Mouse (Mus musculus): ENCODE results near the gene Noxred1. TPM values are rescaled to one million over a fixed set of nuclear protein-coding genes. Genes with fewer than 3 reads are reported as not detected.
"Not testable (repeated sequence)": the region's sequence is repeated elsewhere in the genome, so short reads cannot be mapped to it uniquely, and the experiment has no call there.

Noxred1 gene
- polyA plus RNA-seq, 1 experiment = 0.13 TPM

- TF ChIP-seq MYOG (IDR thresholded peaks at IDR 0.05; ENCODE audit: control insufficient read depth in 1 of 3, insufficient read depth in 1 of 3, insufficient read length in 2 of 3, low read depth in 2 of 3) (no peak), TCF3 (IDR thresholded peaks at IDR 0.05; ENCODE audit: insufficient read length, low read depth) (no peak), POLR2AphosphoS2 (IDR thresholded peaks at IDR 0.05; ENCODE audit: insufficient read length, low read depth) (no peak), E2F4 (IDR thresholded peaks at IDR 0.05; ENCODE audit: insufficient read depth) (no peak), SRF (IDR thresholded peaks at IDR 0.05; ENCODE audit: control insufficient read depth, insufficient read length, low read depth) (no peak), MAX (IDR thresholded peaks at IDR 0.05; ENCODE audit: low read depth) (no peak), REST (IDR thresholded peaks at IDR 0.05; ENCODE audit: insufficient read depth, insufficient read length) (no peak), CEBPB (IDR thresholded peaks at IDR 0.05; ENCODE audit: insufficient read depth, poor library complexity, severe bottlenecking) (no peak), USF1 (IDR thresholded peaks at IDR 0.05; ENCODE audit: low read depth) (no peak)
- no peak overlapping the region for H3K4me2 ChIP-seq (ENCODE audit: low read depth)
- H3K79me2 ChIP-seq (ENCODE audit: control insufficient read depth, insufficient read depth) = no peaks in the 10 kb centered on the region
- no peak overlapping the region for H3ac ChIP-seq (ENCODE audit: control insufficient read depth, insufficient read length)
- H3K4me3 ChIP-seq = no peak overlapping the region
- H3K36me3 ChIP-seq (ENCODE audit: control insufficient read depth, insufficient read depth) = no peaks in the 10 kb centered on the region
- H3K27me3 ChIP-seq (ENCODE audit: control insufficient read depth, insufficient read depth, insufficient read length) = no peaks in the 10 kb centered on the region
Observed at GRCm38 (mm10) chr12:87281766-87282165, 43.2 kb upstream of the Noxred1 start.

DNA sequence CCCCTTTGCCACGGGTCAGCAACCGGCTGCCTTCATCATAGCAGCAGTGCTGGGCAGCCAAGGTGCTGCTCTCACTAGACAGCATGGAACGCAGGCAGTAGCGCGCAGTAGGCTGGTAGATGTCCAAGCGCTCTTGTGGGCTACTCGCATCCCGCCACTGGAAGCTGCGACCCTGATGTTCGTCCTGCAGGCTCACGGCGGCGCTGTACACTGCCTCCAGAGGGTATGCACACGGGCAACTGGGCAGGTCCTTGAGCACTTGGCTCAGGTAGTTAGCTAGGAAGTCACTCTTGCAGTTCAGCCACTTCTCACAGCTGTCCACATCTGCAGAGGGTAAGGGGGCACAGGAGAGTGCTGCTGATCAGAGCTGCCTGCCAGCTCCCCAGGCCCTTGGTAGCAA, 41.3 kb upstream of the Noxred1 start:
- no peaks in the 10 kb centered on the region for H3K79me2 ChIP-seq (ENCODE audit: control insufficient read depth, insufficient read depth)
- H3K27me3 ChIP-seq (ENCODE audit: control insufficient read depth, insufficient read depth, insufficient read length) = no peaks in the 10 kb centered on the region
- no peak for TF ChIP-seq SRF (IDR thresholded peaks at IDR 0.05; ENCODE audit: control insufficient read depth, insufficient read length, low read depth)
- no peak for TF ChIP-seq TCF3 (IDR thresholded peaks at IDR 0.05; ENCODE audit: insufficient read length, low read depth)
- TF ChIP-seq MAX (IDR thresholded peaks at IDR 0.05; ENCODE audit: low read depth) = no peak
- no peak for TF ChIP-seq USF1 (IDR thresholded peaks at IDR 0.05; ENCODE audit: low read depth)
- TF ChIP-seq REST (IDR thresholded peaks at IDR 0.05; ENCODE audit: insufficient read depth, insufficient read length) = no peak
- no peak for TF ChIP-seq E2F4 (IDR thresholded peaks at IDR 0.05; ENCODE audit: insufficient read depth)
- no peak for TF ChIP-seq MYOG (IDR thresholded peaks at IDR 0.05; ENCODE audit: control insufficient read depth in 1 of 3, insufficient read depth in 1 of 3, insufficient read length in 2 of 3, low read depth in 2 of 3)
- no peak for TF ChIP-seq POLR2AphosphoS2 (IDR thresholded peaks at IDR 0.05; ENCODE audit: insufficient read length, low read depth)
- TF ChIP-seq CEBPB (IDR thresholded peaks at IDR 0.05; ENCODE audit: insufficient read depth, poor library complexity, severe bottlenecking) = no peak
- no peak for TF ChIP-seq POLR2A (IDR thresholded peaks at IDR 0.05; ENCODE audit: insufficient read length, low read depth)
- no peak for TF ChIP-seq MYOD1 (IDR thresholded peaks at IDR 0.05; ENCODE audit: control insufficient read depth in 1 of 3, insufficient read length in 2 of 3, low read depth in 2 of 3)
- no peak overlapping the region for H3K4me2 ChIP-seq (ENCODE audit: low read depth)
- no peak overlapping the region for H3K4me3 ChIP-seq
- no peak overlapping the region for H3ac ChIP-seq (ENCODE audit: control insufficient read depth, insufficient read length)
- H3K36me3 ChIP-seq (ENCODE audit: control insufficient read depth, insufficient read depth) = peaks cover 6% of the 10 kb centered on the region

- Histone ChIP-seq H3ac (ENCODE audit: control insufficient read depth, insufficient read length) (no peak overlapping the region), H3K36me3 (ENCODE audit: control insufficient read depth, insufficient read depth) (peaks cover 6% of the 10 kb centered on the region), H3K27me3 (ENCODE audit: control insufficient read depth, insufficient read depth, insufficient read length) (no peaks in the 10 kb centered on the region), H3K4me2 (ENCODE audit: low read depth) (no peak overlapping the region), H3K79me2 (ENCODE audit: control insufficient read depth, insufficient read depth) (no peaks in the 10 kb centered on the region), H3K4me3 (no peak overlapping the region)
- TF ChIP-seq MYOD1 (IDR thresholded peaks at IDR 0.05; ENCODE audit: control insufficient read depth in 1 of 3, insufficient read length in 2 of 3, low read depth in 2 of 3) (no peak), REST (IDR thresholded peaks at IDR 0.05; ENCODE audit: insufficient read depth, insufficient read length) (no peak)
Observed at GRCm38 (mm10) chr12:87279350-87279749, 40.8 kb upstream of the Noxred1 start.

- no peak overlapping the region for H3K4me3 ChIP-seq
Observed at GRCm38 (mm10) chr12:87278118-87278730, 39.7 kb upstream of the Noxred1 start.

GRCm38 (mm10) chr12:87277251-87277650, 38.7 kb upstream of the Noxred1 start:
- H3K79me2 ChIP-seq (ENCODE audit: control insufficient read depth, insufficient read depth); H3K27me3 ChIP-seq (ENCODE audit: control insufficient read depth, insufficient read depth, insufficient read length); H3ac ChIP-seq (ENCODE audit: control insufficient read depth, insufficient read length); H3K4me2 ChIP-seq (ENCODE audit: low read depth); H3K36me3 ChIP-seq (ENCODE audit: control insufficient read depth, insufficient read depth); H3K4me3 ChIP-seq: not testable (repeated sequence)

More at GRCm38 (mm10) chr12:87278118-87278730, 39.7 kb upstream of the Noxred1 start:
- Histone ChIP-seq H3K36me3 (ENCODE audit: control insufficient read depth, insufficient read depth) (peaks cover 6% of the 10 kb centered on the region), H3K4me2 (ENCODE audit: low read depth) (no peak overlapping the region), H3K27me3 (ENCODE audit: control insufficient read depth, insufficient read depth, insufficient read length) (no peaks in the 10 kb centered on the region), H3K79me2 (ENCODE audit: control insufficient read depth, insufficient read depth) (no peaks in the 10 kb centered on the region), H3ac (ENCODE audit: control insufficient read depth, insufficient read length) (no peak overlapping the region)
- TF ChIP-seq POLR2AphosphoS2 (IDR thresholded peaks at IDR 0.05; ENCODE audit: insufficient read length, low read depth) (peak; percentile 24), SRF (IDR thresholded peaks at IDR 0.05; ENCODE audit: control insufficient read depth, insufficient read length, low read depth) (no peak), MYOD1 (IDR thresholded peaks at IDR 0.05; ENCODE audit: control insufficient read depth in 1 of 3, insufficient read length in 2 of 3, low read depth in 2 of 3) (no peak), E2F4 (IDR thresholded peaks at IDR 0.05; ENCODE audit: insufficient read depth) (no peak), TCF12 (IDR thresholded peaks at IDR 0.05; ENCODE audit: insufficient read depth, poor library complexity, severe bottlenecking) (no peak), MAX (IDR thresholded peaks at IDR 0.05; ENCODE audit: low read depth) (no peak), USF1 (IDR thresholded peaks at IDR 0.05; ENCODE audit: low read depth) (no peak)
